Mouse (Mus musculus): ENCODE results near the gene Tmem131.
A peak's percentile ranks its signal among the peaks of the same experiment; 100 is the strongest.

The Tmem131 gene

GRCm38 (mm10) chr1:36943653-36944052 lies at the start of gene Tmem131:
Tmem131 (minus strand) TSS chr1:36943666.
- DNase-seq, result no peak

DNA sequence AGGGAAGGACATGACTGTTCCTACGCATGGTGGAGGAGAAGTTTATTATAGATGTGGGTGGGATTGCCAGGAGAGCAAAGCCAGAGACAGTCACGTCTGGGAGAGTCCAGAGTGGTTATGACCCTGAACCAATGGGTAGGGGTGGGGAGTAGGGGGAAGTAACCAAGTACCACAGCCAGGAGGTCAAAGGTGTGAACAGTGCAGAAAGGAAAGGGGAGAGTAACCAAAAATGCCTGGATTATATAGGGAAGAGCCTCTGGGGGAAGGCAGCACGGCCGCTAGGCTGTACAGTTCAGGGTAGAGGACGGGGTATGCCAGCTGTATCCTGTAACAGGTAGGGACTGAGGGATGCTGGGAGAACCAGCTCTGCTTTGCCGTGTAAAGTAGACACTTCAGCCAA lies 45.1 kb upstream of the Tmem131 start:
- DNase-seq, result no peak

- DNase-seq, result no peak
Measured at GRCm38 (mm10) chr1:36988161-36988560, 44.7 kb upstream of the Tmem131 start.

GRCm38 (mm10) chr1:36987172-36988148 lies 44.0 kb upstream of the Tmem131 start:
- DNase-seq, result no peak

- DNase-seq, result no peak
Measured at GRCm38 (mm10) chr1:36986396-36987160, 43.1 kb upstream of the Tmem131 start.

DNA sequence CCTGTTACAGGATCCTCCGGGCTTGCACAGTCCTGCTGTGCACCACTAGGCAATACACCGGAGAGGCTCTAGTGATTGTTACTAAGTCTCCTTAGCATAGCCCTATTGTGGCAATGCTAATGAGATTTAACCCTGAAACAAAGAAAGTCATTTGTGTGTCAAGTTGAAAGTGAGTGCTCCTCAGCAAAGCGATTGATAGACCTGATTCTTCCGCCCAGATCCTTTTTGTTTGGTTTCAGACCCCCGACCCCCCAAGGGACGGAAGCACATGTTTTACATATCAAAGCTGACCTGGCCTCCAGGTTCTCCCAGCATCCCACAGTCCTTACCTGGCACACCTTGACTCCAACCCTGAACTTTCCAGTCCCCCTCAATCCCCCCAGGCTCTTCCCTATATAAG lies 42.4 kb upstream of the Tmem131 start:
- DNase-seq, result no peak

DNA sequence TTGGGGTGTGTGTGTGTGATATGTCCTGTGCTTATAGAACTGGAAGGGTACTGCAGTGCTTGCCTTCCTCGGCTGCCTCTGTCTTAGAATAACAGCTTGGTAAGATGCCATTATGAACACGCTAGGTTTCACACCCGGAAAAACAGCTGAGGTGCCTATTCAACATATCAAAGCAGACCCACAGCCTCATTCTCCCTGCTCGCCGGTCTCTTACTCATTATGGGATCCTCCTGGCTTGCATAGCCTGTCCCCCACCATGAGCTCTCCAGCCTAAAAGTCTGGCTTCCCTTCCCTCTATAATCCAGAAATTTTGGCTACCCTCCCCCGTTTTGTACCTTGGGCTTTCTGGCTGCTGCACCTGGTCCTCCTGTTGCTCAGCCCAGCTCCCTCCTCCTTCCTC lies 40.9 kb upstream of the Tmem131 start:
- no peak for DNase-seq

GRCm38 (mm10) chr1:36983754-36984153 lies 40.3 kb upstream of the Tmem131 start:
- no peak for DNase-seq

GRCm38 (mm10) chr1:36982191-36982961 lies 38.9 kb upstream of the Tmem131 start:
- DNase-seq, result no peak

DNA sequence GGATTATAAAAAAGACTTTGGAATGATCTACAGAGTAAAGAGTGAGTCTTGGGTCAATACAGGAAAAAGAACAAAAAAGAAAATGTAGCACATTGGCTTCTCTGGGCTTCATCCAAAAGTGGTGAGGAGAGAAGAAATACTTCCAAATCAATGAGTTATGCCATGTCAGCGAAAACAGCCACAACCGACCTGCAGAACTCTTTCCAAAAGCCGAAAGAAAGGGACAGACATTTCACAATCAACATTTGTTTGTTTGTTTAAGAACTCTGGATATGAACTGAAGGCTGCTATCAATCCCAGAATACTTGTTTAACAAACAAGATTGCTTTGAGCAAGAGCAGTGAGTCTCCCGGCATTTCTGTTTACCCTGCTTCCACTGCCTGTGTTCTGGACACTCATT lies 33.3 kb upstream of the Tmem131 start:
- no peak for DNase-seq

- no peak for DNase-seq
Measured at GRCm38 (mm10) chr1:36970918-36971617, 27.6 kb upstream of the Tmem131 start.

- no peak for DNase-seq
Measured at GRCm38 (mm10) chr1:36965831-36966230, 22.4 kb upstream of the Tmem131 start.

DNA sequence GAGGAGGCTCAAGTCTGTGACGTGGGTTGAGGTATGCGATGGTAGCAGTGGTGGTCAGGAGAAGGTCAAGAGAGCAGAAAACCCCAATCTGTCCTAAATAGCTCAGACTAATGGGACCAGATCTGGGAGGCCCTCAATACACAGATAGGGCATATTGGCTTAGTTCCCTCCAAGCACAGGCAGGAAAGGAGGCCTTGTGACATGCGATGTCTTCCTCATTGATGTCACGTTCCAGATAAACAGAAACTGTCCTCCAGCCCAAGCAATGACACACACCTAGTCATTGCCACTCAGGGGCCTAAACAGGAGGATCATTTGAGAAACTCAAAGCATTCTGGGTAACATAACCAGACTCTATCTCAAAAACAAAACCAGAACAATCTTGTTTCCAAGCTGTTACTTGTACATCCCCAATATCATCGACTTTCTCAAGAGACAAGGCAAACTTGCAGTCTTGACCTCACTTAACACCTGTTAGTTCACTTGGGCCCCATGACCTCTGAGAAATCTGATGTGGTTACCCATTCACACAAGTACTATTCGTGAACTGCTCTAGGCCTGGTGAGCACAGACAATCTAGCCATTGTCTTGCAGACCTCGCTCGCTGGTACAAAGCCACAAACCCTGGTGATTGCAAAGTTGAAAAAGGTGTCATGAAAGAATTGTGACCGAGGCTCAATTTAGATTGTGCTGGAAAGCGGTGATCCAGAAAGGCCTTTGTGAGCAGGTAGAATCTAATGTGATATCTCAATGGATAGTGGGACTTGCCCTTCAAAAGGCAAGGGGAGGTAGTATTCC lies 19.1 kb upstream of the Tmem131 start:
- no peak for DNase-seq

DNA sequence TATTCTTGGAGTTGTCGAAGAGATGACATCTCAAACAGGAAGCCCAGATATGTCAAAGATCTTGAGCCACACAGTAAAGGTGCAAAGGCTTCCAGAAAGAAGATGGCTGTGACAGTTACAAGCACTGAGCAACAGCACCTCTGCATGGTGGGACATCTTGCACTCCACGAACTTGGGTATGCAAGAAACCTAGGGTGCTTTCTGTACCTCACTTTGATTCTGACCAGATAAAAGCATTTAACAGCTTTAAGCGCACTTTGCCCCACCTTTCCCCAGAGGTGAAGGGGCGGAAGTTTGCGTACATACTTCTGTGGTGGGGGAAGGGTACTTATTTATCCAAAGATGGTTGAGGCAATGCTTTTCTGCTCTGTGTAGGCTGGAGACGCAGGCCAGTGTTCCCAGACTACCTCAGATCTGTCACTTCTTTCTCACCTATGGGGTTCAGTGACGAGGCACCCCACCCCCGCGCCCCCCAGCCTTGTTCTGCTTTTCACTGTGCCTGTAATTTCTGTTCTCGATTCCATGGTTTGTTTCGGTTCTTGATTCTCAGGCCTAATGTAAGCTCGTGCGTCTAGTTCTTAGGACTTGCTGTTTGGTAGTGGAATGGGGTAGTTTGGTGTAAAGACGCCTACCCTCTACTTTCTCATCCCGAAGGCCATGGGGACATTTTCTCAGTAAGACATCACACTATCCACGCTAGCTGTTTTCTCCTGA lies 17.2 kb upstream of the Tmem131 start:
- DNase-seq, result peak in 1 of 2 experiments; percentile 35

DNA sequence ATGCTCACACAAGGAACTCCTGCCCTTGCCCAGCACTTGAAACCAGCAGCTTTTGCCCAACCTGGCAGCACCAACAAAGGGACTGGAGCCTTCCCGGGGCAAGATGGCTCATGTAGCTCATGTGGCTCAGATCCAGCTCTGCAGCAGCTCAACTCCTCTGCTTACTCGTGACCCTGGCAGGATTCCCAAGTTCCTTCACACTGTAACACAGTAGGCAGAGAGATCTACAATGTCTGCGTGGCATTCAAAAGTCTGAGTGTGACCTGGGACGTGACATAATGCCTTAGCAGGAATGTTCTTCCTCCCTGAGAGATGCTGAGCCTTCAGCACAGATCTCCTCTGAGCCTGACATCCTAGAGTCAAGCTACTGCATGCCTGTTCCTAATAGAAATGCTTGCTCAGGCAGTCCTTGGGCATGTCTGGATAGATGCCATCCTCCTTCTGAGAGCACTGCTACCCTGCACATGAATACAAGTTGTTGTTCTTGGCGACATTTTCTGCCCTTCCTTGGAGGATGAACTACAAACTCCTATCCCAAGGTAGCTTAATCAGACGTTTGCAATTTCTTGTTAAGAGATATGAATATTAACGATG lies 6.2 kb upstream of the Tmem131 start:
- no peak for DNase-seq

GRCm38 (mm10) chr1:36947448-36947847 lies 4.0 kb upstream of the Tmem131 start:
- no peak for DNase-seq

GRCm38 (mm10) chr1:36940381-36940762 lies 3.1 kb downstream of the Tmem131 start:
- DNase-seq, result no peak

GRCm38 (mm10) chr1:36939506-36940380 lies 3.7 kb downstream of the Tmem131 start:
- DNase-seq, result peak; percentile 80 to 87

DNA sequence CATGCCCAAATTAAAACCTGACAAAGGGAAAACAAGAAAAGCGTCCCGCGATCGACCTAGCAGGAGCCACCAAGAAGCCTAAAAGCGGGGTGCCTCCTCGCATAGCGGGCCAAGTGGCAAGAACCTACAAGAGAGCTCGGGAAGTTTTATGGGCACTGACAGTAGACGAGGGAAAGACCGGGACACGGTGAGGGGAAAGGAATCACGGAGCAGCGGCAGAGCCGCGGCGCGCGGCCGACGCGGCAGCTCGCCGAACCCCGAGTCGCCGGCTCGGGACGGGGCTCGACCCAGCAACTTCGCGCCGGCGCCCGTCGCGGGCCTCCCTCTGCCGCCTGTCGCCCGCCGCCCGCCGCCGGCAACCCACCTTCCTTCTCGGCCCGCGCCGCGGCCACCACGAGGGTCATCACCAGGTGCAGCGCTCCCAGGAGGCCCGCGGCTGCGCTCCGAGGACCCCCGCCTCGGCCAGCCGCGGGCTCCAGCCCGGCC lies 4.6 kb downstream of the Tmem131 start:
- DNase-seq, result peak in 1 of 2 experiments; percentile 27
